ENCODE assay signal across 8 mouse cellular contexts in genomic region chr7:31126851-31127724, GRCm38 (mm10). TPM values are rescaled to one million over a fixed set of nuclear protein-coding genes. Genes with fewer than 3 reads are reported as not detected.
DNase-seq lines count a peak whose midpoint lies in the region; ATAC-seq and TF ChIP-seq lines count a peak whose summit lies in the region.

Scn1b (minus strand) TSS chr7:31127003.

- peaks cover 19% of the 10 kb centered on the region for H3K27me3 ChIP-seq in forebrain, embryonic 14.5 days (replicated peaks; ENCODE audit: control insufficient read depth, insufficient read depth, low read length)
- H3K27me3 ChIP-seq in megakaryocyte, embryonic 14.5 days (replicated peaks) = peaks cover 52% of the 10 kb centered on the region
- H3K27me3 ChIP-seq in small intestine, adult 2 months (ENCODE audit: control insufficient read depth, insufficient read depth, low read length) = peaks cover 18% of the 10 kb centered on the region

- no peak for TF ChIP-seq POLR2A in bone marrow macrophage, adult 2 months (IDR thresholded peaks at IDR 0.05; ENCODE audit: borderline replicate concordance, low read depth, low read length)
- TF ChIP-seq POLR2A in small intestine, adult 2 months (IDR thresholded peaks at IDR 0.05; ENCODE audit: low read depth, low read length) = no peak

- 1% methylated on average over 44 of the region's 60 CpGs for WGBS in forebrain, embryonic 14.5 days
- 2% methylated on average over 46 of the region's 60 CpGs for WGBS in small intestine, adult 2 months

- H3K4me2 ChIP-seq in forebrain, embryonic 14.5 days (ENCODE audit: low read length) = peak within 1 kb of the TSS; percentile 83

- H3K27ac ChIP-seq in bone marrow macrophage, adult 2 months (ENCODE audit: insufficient read depth, low read depth, low read length) = no peak within 1 kb of the TSS
- no peak within 1 kb of the TSS for H3K27ac ChIP-seq in forebrain, embryonic 14.5 days (ENCODE audit: low read depth, low read length)
- H3K27ac ChIP-seq in left cerebral cortex, adult 2 months = peak within 1 kb of the TSS; percentile 98
- no peak within 1 kb of the TSS for H3K27ac ChIP-seq in small intestine, adult 2 months (ENCODE audit: insufficient read depth, low read depth, low read length)

- H3K36me3 ChIP-seq in forebrain, embryonic 14.5 days (ENCODE audit: control insufficient read depth, insufficient read depth, low read length) = peaks cover 40% of the 10 kb centered on the region
- peaks cover 43% of the 10 kb centered on the region for H3K36me3 ChIP-seq in megakaryocyte, embryonic 14.5 days (replicated peaks; ENCODE audit: low read length)
- no peaks in the 10 kb centered on the region for H3K36me3 ChIP-seq in small intestine, adult 2 months (ENCODE audit: control insufficient read depth, insufficient read depth, low read length)

- peak within 1 kb of the TSS; percentile 65 for H3K9ac ChIP-seq in forebrain, embryonic 14.5 days (ENCODE audit: low read length)

- intact Hi-C loops in heart, postnatal 36 days (cut with DNase I) = no loop called here
- intact Hi-C loops in left cerebral cortex, adult 2 months (cut with DNase I) = loop anchor here (1.0 kb wide), 1 partner anchor 24 kb away; no protein-coding TSS in a partner anchor

- no peak for TF ChIP-seq CTCF in bone marrow macrophage, adult 2 months (IDR thresholded peaks at IDR 0.05; ENCODE audit: low read depth, low read length)
- TF ChIP-seq CTCF in left cerebral cortex, adult 2 months (IDR thresholded peaks at IDR 0.05) = no peak
- TF ChIP-seq CTCF in small intestine, adult 2 months (IDR thresholded peaks at IDR 0.05; ENCODE audit: extremely low read depth, insufficient read length, insufficient replicate concordance, low read depth, low read length) = no peak

- DNase-seq in cerebellum, adult 11 months = peak; percentile 78
- peak; percentile 23 for DNase-seq in forebrain, embryonic 14.5 days (ENCODE audit: low spot score)
- DNase-seq in heart, postnatal 36 days = peak; percentile 68 to 72
- peak; percentile 79 to 83 for DNase-seq in left cerebral cortex, adult 2 months (ENCODE audit: extremely low spot score in 1 of 2, low spot score in 2 of 2)

- no peaks in the 10 kb centered on the region for H3K9me3 ChIP-seq in forebrain, embryonic 14.5 days (replicated peaks; ENCODE audit: control insufficient read depth, low read length)
- H3K9me3 ChIP-seq in megakaryocyte, embryonic 14.5 days = no peaks in the 10 kb centered on the region

- H3K4me3 ChIP-seq in bone marrow macrophage, adult 2 months (ENCODE audit: insufficient read depth, low read length) = peak within 1 kb of the TSS; percentile 55
- H3K4me3 ChIP-seq in forebrain, embryonic 14.5 days (ENCODE audit: low read depth, low read length) = peak within 1 kb of the TSS; percentile 46
- peak within 1 kb of the TSS; percentile 70 for H3K4me3 ChIP-seq in left cerebral cortex, adult 2 months
- H3K4me3 ChIP-seq in megakaryocyte, embryonic 14.5 days (replicated peaks) = peak within 1 kb of the TSS; percentile 91
- H3K4me3 ChIP-seq in small intestine, adult 2 months (ENCODE audit: low read depth, low read length) = peak within 1 kb of the TSS; percentile 68

- peaks cover 7% of the 10 kb centered on the region for H3K4me1 ChIP-seq in bone marrow macrophage, adult 2 months (ENCODE audit: control insufficient read depth, insufficient read depth, low read length)
- H3K4me1 ChIP-seq in forebrain, embryonic 14.5 days (ENCODE audit: control insufficient read depth, insufficient read depth, low read length) = peaks cover 3% of the 10 kb centered on the region; the same call in 1 of the 2 replicates
- H3K4me1 ChIP-seq in megakaryocyte, embryonic 14.5 days = peaks cover 53% of the 10 kb centered on the region
- H3K4me1 ChIP-seq in small intestine, adult 2 months (ENCODE audit: control insufficient read depth, insufficient read depth, insufficient read length, low read length) = peaks cover 4% of the 10 kb centered on the region; the same call in 1 of the 2 replicates

- no peak; the same call in 1 of the 2 replicates for ATAC-seq in cerebellum, adult (ENCODE audit: insufficient number of reproducible peaks, low FRiP score, low TSS enrichment)
- peak; percentile 49 for ATAC-seq in forebrain, embryonic 14.5 days

RNA-seq across cellular contexts. Expression of gene Scn1b, which starts in this region (rescaled TPM):
- 30.7 and 33.7 TPM in 2 replicates for polyA plus RNA-seq in bone marrow macrophage, adult 2 months (2012; ENCODE audit: insufficient read depth, insufficient read length, missing spikeins)
- 2.8 and 4.4 TPM in 2 replicates for polyA plus RNA-seq in forebrain, embryonic 14.5 days (2014; fragmentation: Nextera tagmentation; extraction: Ambion mirVana)
- 10 to 100 TPM; 29.2 to 29.5 TPM for total RNA-seq in heart, postnatal 36 days (2021)
- 100 to 1,000 TPM; 737 to 759 TPM for total RNA-seq in left cerebral cortex, adult 2 months (2021)
- polyA plus RNA-seq in megakaryocyte, embryonic 14.5 days (2012; ENCODE audit: insufficient read depth, low replicate concordance) = 8.8 and 28.4 TPM in 2 replicates
- polyA plus RNA-seq in small intestine, adult 2 months (2012; rRNA removed) = 11.1 and 19.6 TPM in 2 replicates

Comparison
In these comparisons a context has a peak if more than half of its experiments do, and no peak if none do; other contexts are left out.
1. RNA of gene Scn1b (total RNA-seq): 737 to 759 TPM in left cerebral cortex, adult 2 months; 29.2 to 29.5 TPM in heart, postnatal 36 days; every median in the first group is over 10 times any median in the second.
2. DNase-seq: peak in every context shown above with its lines; median percentile 81 in left cerebral cortex, adult 2 months; 78 in cerebellum, adult 11 months; 70 in heart, postnatal 36 days; 23 in forebrain, embryonic 14.5 days.
3. Peak in every context shown above with its lines, with median percentiles within 50 percentile points of each other: H3K4me3 ChIP-seq.